Mouse (Mus musculus): Measurements from ENCODE around the gene Cct5. TPM values are rescaled to one million over a fixed set of nuclear protein-coding genes. Genes with fewer than 3 reads are reported as not detected.

The Cct5 gene
- polyA plus RNA-seq, 1 experiment from 2014 or later = 600 TPM

DNA sequence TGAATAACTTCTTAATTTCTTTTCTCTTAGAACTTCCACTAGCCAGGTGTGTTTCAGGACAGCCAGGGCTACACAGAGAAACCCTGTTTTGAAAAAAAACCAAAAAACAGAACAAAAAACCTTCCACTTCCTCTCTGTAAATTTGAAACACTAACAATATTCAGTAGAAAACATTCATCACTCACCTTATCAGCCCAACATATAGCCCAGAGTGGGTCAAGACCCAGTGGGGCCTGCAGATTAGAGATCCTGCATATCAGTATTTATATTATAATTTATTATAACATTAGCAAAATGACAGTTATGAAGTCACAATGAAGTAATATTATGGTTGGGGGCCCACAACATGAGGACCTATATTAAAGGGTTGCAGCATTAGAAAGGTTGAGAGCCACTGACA, 27.9 kb downstream of the Cct5 start:
- Histone ChIP-seq H3K9ac (no peak overlapping the region), H3K27ac (ENCODE audit: low read depth) (no peak overlapping the region), H3K4me2 (no peak overlapping the region), H3K4me1 (ENCODE audit: insufficient read depth) (peaks cover 2% of the 10 kb centered on the region; the same call in 1 of the 2 replicates), H3K27me3 (ENCODE audit: insufficient read depth, low read length) (no peaks in the 10 kb centered on the region), H3K9me3 (ENCODE audit: low read depth, low read length) (no peaks in the 10 kb centered on the region), H3K36me3 (ENCODE audit: insufficient read depth) (no peaks in the 10 kb centered on the region), H3K4me3 (ENCODE audit: low read depth, low read length) (no peak overlapping the region)
- DNase-seq = no peak
- no peak for ATAC-seq (ENCODE audit: insufficient read depth)
- no peak for TF ChIP-seq CTCF (IDR thresholded peaks at IDR 0.05; ENCODE audit: low read depth)

GRCm38 (mm10) chr15:31573287-31573686, 28.3 kb downstream of the Cct5 start:
- H3K27ac ChIP-seq (ENCODE audit: low read depth) = no peak overlapping the region
- WGBS = 70% methylated on average over 4 of the region's 4 CpGs
- no peaks in the 10 kb centered on the region for H3K36me3 ChIP-seq (ENCODE audit: insufficient read depth)
- no peak for ATAC-seq (ENCODE audit: insufficient read depth)
- no peak overlapping the region for H3K4me2 ChIP-seq
- no peaks in the 10 kb centered on the region for H3K27me3 ChIP-seq (ENCODE audit: insufficient read depth, low read length)
- no peak overlapping the region for H3K4me3 ChIP-seq (ENCODE audit: low read depth, low read length)
- no peaks in the 10 kb centered on the region for H3K9me3 ChIP-seq (ENCODE audit: low read depth, low read length)
- peaks cover 6% of the 10 kb centered on the region; the same call in 1 of the 2 replicates for H3K4me1 ChIP-seq (ENCODE audit: insufficient read depth)
- no peak for TF ChIP-seq CTCF (IDR thresholded peaks at IDR 0.05; ENCODE audit: low read depth)
- no peak overlapping the region for H3K9ac ChIP-seq
- DNase-seq = no peak

DNA sequence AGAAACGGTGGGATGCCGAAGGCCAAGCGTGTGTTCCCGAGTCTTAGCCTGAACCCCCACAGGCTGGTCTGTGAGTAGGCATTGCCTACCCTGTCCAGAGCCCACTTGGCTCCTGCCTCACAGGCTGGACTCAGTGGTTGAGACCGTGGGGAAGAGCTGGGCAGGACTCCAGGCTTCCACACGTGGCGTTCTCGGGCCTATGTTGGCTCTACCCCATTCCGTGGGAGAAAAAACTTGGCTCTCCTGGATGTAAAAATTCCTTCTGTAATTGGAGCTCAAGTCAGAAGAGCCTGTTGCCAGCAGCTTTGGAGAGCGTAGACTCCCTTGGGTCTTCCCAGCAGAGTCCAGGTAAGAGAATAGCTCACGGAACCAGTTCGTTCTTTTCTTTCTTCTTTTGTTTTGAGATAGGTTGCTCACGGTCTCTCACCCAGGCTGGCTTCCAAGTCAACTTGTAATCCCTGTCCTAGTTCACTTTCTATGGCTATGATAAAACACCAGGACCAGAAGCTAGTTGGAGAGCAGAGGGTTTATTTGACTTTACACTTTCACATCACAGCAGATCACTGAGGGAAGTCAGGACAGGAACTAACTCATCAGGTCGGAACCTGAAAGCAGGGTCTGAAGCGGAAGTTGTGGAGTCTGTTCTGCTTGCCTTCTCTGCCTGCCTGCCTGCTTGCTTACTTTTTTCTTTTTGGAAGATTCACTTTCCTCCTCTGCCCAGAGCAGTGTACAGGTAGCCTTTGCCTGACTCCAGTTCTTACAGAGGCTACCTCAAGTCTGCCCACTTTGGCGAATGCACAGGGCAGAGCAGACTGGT, 29.5 kb downstream of the Cct5 start:
- Histone ChIP-seq H3K4me1 (ENCODE audit: insufficient read depth) (peaks cover 10% of the 10 kb centered on the region; the same call in 1 of the 2 replicates), H3K4me3 (ENCODE audit: low read depth, low read length) (no peak overlapping the region), H3K27ac (ENCODE audit: low read depth) (no peak overlapping the region), H3K4me2 (no peak overlapping the region), H3K27me3 (ENCODE audit: insufficient read depth, low read length) (no peaks in the 10 kb centered on the region), H3K9me3 (ENCODE audit: low read depth, low read length) (no peaks in the 10 kb centered on the region), H3K9ac (no peak overlapping the region), H3K36me3 (ENCODE audit: insufficient read depth) (no peaks in the 10 kb centered on the region)
- no peak for TF ChIP-seq CTCF (IDR thresholded peaks at IDR 0.05; ENCODE audit: low read depth)
- DNase-seq (no peak), ATAC-seq (ENCODE audit: insufficient read depth) (no peak)
- 76% methylated on average over 16 of the region's 16 CpGs for WGBS

GRCm38 (mm10) chr15:31570959-31571358, 30.6 kb downstream of the Cct5 start:
- H3K9ac ChIP-seq = no peak overlapping the region
- WGBS = 88% methylated on average over 8 of the region's 8 CpGs

DNA sequence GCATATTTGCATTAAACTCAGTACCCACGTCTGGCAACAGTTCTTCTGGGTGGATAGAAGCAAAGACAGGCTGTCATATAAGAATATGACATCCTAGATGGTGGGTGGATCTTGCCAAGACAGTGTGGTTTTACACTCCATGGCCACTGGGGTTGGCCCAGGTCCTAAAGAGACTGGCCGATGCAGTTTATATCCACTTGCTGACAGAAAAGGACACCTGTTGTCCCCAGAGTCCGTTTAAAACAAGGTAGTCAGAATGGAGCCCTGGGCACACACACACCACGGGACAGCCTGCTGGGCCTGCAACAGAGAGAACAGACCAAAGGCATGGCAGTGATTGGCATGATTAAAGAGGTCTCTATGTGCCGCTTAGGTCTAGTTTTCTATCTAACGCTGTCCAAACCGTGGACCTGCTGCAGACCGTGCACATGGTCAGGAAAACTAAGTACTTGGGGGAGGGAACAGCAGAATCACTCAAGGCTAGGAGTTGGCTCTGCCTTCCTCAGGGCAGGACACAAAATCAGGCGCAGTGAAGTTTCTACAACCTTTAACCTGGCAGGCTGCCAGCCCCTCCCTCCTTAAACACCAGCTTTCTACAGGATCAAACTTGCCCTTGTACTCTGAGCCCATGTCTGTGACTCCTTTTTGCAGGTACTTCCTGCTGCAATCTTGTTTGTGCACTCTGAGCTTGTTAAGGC, 32.1 kb downstream of the Cct5 start:
- H3K4me1 ChIP-seq (ENCODE audit: insufficient read depth) = peaks cover 10% of the 10 kb centered on the region; the same call in 1 of the 2 replicates
- no peaks in the 10 kb centered on the region for H3K27me3 ChIP-seq (ENCODE audit: insufficient read depth, low read length)
- DNase-seq = peak; percentile 65
- no peak for TF ChIP-seq CTCF (IDR thresholded peaks at IDR 0.05; ENCODE audit: low read depth)
- H3K4me3 ChIP-seq (ENCODE audit: low read depth, low read length) = no peak overlapping the region
- no peak overlapping the region for H3K4me2 ChIP-seq
- WGBS = 50% methylated on average over 9 of the region's 9 CpGs
- no peak overlapping the region for H3K27ac ChIP-seq (ENCODE audit: low read depth)
- H3K9me3 ChIP-seq (ENCODE audit: low read depth, low read length) = no peaks in the 10 kb centered on the region
- H3K36me3 ChIP-seq (ENCODE audit: insufficient read depth) = no peaks in the 10 kb centered on the region
- no peak overlapping the region for H3K9ac ChIP-seq
- ATAC-seq (ENCODE audit: insufficient read depth) = peak; percentile 25; the same call in 1 of the 2 replicates

More at GRCm38 (mm10) chr15:31570959-31571358, 30.6 kb downstream of the Cct5 start:
- Histone ChIP-seq H3K27me3 (ENCODE audit: insufficient read depth, low read length) (no peaks in the 10 kb centered on the region), H3K4me3 (ENCODE audit: low read depth, low read length) (no peak overlapping the region), H3K4me1 (ENCODE audit: insufficient read depth) (peaks cover 10% of the 10 kb centered on the region; the same call in 1 of the 2 replicates), H3K9me3 (ENCODE audit: low read depth, low read length) (no peaks in the 10 kb centered on the region), H3K4me2 (no peak overlapping the region), H3K27ac (ENCODE audit: low read depth) (no peak overlapping the region), H3K36me3 (ENCODE audit: insufficient read depth) (no peaks in the 10 kb centered on the region)
- DNase-seq = no peak
- ATAC-seq (ENCODE audit: insufficient read depth) = no peak
- no peak for TF ChIP-seq CTCF (IDR thresholded peaks at IDR 0.05; ENCODE audit: low read depth)

DNA sequence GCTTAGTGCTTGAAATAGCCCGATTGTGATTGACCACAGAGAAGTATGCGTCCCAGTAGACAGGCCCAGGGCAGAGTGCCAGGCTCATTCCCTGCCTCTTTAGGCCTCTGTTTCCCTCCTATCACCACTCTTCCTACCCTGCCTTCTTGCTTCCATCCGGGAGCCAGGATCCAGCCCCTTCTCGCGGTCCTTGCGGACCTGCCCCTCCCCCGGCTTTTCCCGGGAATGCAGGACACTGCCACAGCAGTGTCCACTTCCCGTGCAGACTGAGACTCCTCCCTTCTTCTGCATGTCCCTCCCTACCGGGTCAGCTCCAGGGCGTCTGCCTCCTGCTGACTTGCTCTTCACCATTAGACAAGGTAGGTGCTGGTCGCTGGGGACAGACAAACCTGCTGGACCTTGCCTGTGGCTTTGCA, 33.0 kb downstream of the Cct5 start:
- no peak overlapping the region for H3K9ac ChIP-seq
- H3K9me3 ChIP-seq (ENCODE audit: low read depth, low read length) = no peaks in the 10 kb centered on the region
- ATAC-seq (ENCODE audit: insufficient read depth) (peak; percentile 91), DNase-seq (peak; percentile 78)
- H3K4me3 ChIP-seq (ENCODE audit: low read depth, low read length) = peak overlapping the region; percentile 10; the same call in 1 of the 2 replicates
- no peak overlapping the region for H3K27ac ChIP-seq (ENCODE audit: low read depth)
- TF ChIP-seq CTCF (IDR thresholded peaks at IDR 0.05; ENCODE audit: low read depth) = no peak
- peaks cover 13% of the 10 kb centered on the region; the same call in 1 of the 2 replicates for H3K4me1 ChIP-seq (ENCODE audit: insufficient read depth)
- H3K36me3 ChIP-seq (ENCODE audit: insufficient read depth) = no peaks in the 10 kb centered on the region
- H3K4me2 ChIP-seq = peak overlapping the region; percentile 47
- H3K27me3 ChIP-seq (ENCODE audit: insufficient read depth, low read length) = no peaks in the 10 kb centered on the region
- whole genome bisulfite sequencing = 8% methylated on average over 12 of the region's 12 CpGs

- no peaks in the 10 kb centered on the region for H3K36me3 ChIP-seq (ENCODE audit: insufficient read depth)
- ATAC-seq (ENCODE audit: insufficient read depth) = no peak
- no peak overlapping the region for H3K9ac ChIP-seq
- TF ChIP-seq CTCF (IDR thresholded peaks at IDR 0.05; ENCODE audit: low read depth) = no peak
- H3K4me1 ChIP-seq (ENCODE audit: insufficient read depth) = peaks cover 13% of the 10 kb centered on the region; the same call in 1 of the 2 replicates
- no peak for DNase-seq
- no peak overlapping the region for H3K4me2 ChIP-seq
- no peaks in the 10 kb centered on the region for H3K9me3 ChIP-seq (ENCODE audit: low read depth, low read length)
- no peak overlapping the region for H3K27ac ChIP-seq (ENCODE audit: low read depth)
- WGBS = 71% methylated on average over 7 of the region's 7 CpGs
- H3K4me3 ChIP-seq (ENCODE audit: low read depth, low read length) = no peak overlapping the region
- H3K27me3 ChIP-seq (ENCODE audit: insufficient read depth, low read length) = no peaks in the 10 kb centered on the region
Measured at GRCm38 (mm10) chr15:31567431-31567830, 34.2 kb downstream of the Cct5 start.

Measured in lung, embryonic 14.5 days (tissue).